Mouse (Mus musculus): ENCODE results near the gene Nol8.

Nol8 gene

GRCm38 (mm10) chr13:49684266-49684665 lies 31.4 kb downstream of the Nol8 start:
- no peak for DNase-seq (ENCODE audit: low spot score)

GRCm38 (mm10) chr13:49691056-49691455 lies 38.2 kb downstream of the Nol8 start:
- DNase-seq (ENCODE audit: low spot score): no peak

GRCm38 (mm10) chr13:49703216-49703779 lies 50.4 kb downstream of the Nol8 start:
- no peak for DNase-seq (ENCODE audit: low spot score)

GRCm38 (mm10) chr13:49706032-49706690 lies 53.3 kb downstream of the Nol8 start:
- DNase-seq (ENCODE audit: low spot score): no peak

GRCm38 (mm10) chr13:49708311-49708710 lies 55.4 kb downstream of the Nol8 start:
- DNase-seq (ENCODE audit: low spot score): no peak

- DNase-seq (ENCODE audit: low spot score): no peak
Observed at GRCm38 (mm10) chr13:49712047-49712721, 59.3 kb downstream of the Nol8 start.

GRCm38 (mm10) chr13:49719310-49719709 lies 66.4 kb downstream of the Nol8 start:
- no peak for DNase-seq (ENCODE audit: low spot score)

All from ovary, postnatal 36 days (tissue).